Mouse (Mus musculus) c-Kit-positive CD71-positive TER-119-positive erythroid progenitor cells, embryonic 14.5 days (primary cell): Measurements from ENCODE around the gene Otud7a.
"Not testable (repeated sequence)": the region's sequence is repeated elsewhere in the genome, so short reads cannot be mapped to it uniquely, and the experiment has no call there.

Experiments
- DNase-seq: peaks from one replicate; pipeline ENCODE4 v3.0.0-alpha.2; 2013; ENCODE audit warnings: low spot score

The Otud7a gene

GRCm38 (mm10) chr7:63559679-63560078 is 115.1 kb downstream of the Otud7a start:
- no peak for DNase-seq

GRCm38 (mm10) chr7:63583310-63583709 is 138.8 kb downstream of the Otud7a start:
- no peak for DNase-seq

- no peak for DNase-seq
Observed at GRCm38 (mm10) chr7:63586184-63586870, 141.8 kb downstream of the Otud7a start.

GRCm38 (mm10) chr7:63590305-63590704 is 145.8 kb downstream of the Otud7a start:
- DNase-seq: no peak

GRCm38 (mm10) chr7:63591322-63591721 is 146.8 kb downstream of the Otud7a start:
- no peak for DNase-seq

- DNase-seq: no peak
Observed at GRCm38 (mm10) chr7:63592061-63592460, 147.5 kb downstream of the Otud7a start.

- DNase-seq: no peak
Observed at GRCm38 (mm10) chr7:63604827-63605226, 160.3 kb downstream of the Otud7a start.

- no peak for DNase-seq
Observed at GRCm38 (mm10) chr7:63617018-63617417, 172.5 kb downstream of the Otud7a start.

- no peak for DNase-seq
Observed at GRCm38 (mm10) chr7:63620776-63621340, 176.3 kb downstream of the Otud7a start.

- no peak for DNase-seq
Observed at GRCm38 (mm10) chr7:63637651-63638050, 193.1 kb downstream of the Otud7a start.

GRCm38 (mm10) chr7:63644002-63644401 is 199.5 kb downstream of the Otud7a start:
- no peak for DNase-seq

GRCm38 (mm10) chr7:63647136-63647535 is 202.6 kb downstream of the Otud7a start:
- DNase-seq: no peak

- DNase-seq: no peak
Observed at GRCm38 (mm10) chr7:63660261-63660660, 215.7 kb downstream of the Otud7a start.

GRCm38 (mm10) chr7:63662757-63663156 is 218.2 kb downstream of the Otud7a start:
- DNase-seq: no peak

- DNase-seq: no peak
Observed at GRCm38 (mm10) chr7:63665496-63665895, 220.9 kb downstream of the Otud7a start.

GRCm38 (mm10) chr7:63667986-63668741 is 223.6 kb downstream of the Otud7a start:
- no peak for DNase-seq

GRCm38 (mm10) chr7:63668951-63669350 is 224.4 kb downstream of the Otud7a start:
- no peak for DNase-seq

GRCm38 (mm10) chr7:63670911-63671310 is 226.4 kb downstream of the Otud7a start:
- not testable (repeated sequence) for DNase-seq

GRCm38 (mm10) chr7:63671904-63672303 is 227.4 kb downstream of the Otud7a start:
- peak; percentile 12 for DNase-seq

- no peak for DNase-seq
Observed at GRCm38 (mm10) chr7:63676631-63677030, 232.1 kb downstream of the Otud7a start.

- no peak for DNase-seq
Observed at GRCm38 (mm10) chr7:63677149-63677548, 232.6 kb downstream of the Otud7a start.

GRCm38 (mm10) chr7:63687056-63687455 is 242.5 kb downstream of the Otud7a start:
- no peak for DNase-seq

- DNase-seq: no peak
Observed at GRCm38 (mm10) chr7:63697921-63698320, 253.4 kb downstream of the Otud7a start.
